Mouse (Mus musculus): ENCODE data around the gene Lingo2. TPM values are rescaled to one million over a fixed set of nuclear protein-coding genes. Genes with fewer than 3 reads are reported as not detected.

The Lingo2 gene
- total RNA-seq (2022) = not detected

DNA sequence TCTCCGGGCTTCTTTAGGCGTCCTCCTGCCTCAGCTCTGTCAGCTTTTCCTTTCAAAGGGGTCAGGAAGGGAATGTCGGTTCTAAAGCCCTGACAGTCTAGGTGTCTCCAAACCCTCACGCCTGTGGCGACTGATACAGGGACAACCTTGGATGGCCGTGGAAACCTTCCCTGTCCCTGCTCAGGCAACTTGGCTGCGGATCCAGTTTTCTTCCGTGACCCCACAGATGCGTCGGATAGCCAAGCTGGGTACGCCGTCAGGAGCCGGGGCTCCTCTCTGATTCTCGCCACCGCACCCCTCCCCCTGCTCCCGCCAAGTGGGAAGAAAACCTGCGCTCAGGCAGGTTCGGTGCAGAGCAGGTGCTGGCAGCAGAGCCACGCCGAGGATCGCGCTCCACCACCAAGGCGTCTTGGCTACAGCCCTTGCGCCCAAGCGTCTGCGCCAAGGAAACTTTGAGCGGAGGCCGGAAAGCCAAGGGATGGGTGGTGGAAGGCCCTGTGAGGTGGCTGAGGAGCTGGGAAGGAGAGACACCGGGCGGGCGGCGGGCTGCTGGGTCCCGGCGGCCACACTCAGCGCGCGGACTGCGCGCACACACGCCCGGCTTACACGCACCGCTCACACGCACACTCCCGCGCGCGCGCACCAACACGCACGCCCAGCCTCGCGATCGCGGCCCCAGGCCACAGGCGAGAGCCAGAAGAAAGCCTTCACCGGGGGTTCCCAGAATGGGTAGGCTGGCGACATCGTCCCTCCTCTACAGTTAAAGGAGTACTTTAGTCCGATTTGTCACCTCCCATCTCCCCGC lies at the start of gene Lingo2:
Gene Lingo2, minus strand, starts transcription at position 598 of the 805 bp plus-strand sequence.
- DNase-seq (ENCODE audit: low spot score in 2 of 2) = no peak

DNA sequence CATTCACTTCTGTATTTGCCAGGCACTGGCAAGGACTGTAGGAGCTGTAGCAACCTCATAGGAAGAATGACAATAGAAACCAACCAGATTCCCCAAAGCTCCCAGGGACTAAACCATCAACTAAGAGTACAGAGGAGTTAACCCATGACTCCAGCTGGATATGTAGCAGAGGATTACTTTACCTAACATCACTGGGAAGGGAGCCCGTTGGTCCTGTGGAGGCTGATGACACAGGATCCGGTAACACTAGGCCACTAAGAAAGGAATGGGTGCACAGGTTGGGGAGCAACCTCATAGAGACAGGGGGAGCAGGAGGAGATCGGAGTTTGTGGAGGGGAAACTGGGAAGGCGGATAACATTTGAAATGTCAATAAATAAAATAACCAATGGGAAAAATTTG lies 21.8 kb upstream of the Lingo2 start:
- DNase-seq (ENCODE audit: low spot score in 2 of 2) = no peak

DNA sequence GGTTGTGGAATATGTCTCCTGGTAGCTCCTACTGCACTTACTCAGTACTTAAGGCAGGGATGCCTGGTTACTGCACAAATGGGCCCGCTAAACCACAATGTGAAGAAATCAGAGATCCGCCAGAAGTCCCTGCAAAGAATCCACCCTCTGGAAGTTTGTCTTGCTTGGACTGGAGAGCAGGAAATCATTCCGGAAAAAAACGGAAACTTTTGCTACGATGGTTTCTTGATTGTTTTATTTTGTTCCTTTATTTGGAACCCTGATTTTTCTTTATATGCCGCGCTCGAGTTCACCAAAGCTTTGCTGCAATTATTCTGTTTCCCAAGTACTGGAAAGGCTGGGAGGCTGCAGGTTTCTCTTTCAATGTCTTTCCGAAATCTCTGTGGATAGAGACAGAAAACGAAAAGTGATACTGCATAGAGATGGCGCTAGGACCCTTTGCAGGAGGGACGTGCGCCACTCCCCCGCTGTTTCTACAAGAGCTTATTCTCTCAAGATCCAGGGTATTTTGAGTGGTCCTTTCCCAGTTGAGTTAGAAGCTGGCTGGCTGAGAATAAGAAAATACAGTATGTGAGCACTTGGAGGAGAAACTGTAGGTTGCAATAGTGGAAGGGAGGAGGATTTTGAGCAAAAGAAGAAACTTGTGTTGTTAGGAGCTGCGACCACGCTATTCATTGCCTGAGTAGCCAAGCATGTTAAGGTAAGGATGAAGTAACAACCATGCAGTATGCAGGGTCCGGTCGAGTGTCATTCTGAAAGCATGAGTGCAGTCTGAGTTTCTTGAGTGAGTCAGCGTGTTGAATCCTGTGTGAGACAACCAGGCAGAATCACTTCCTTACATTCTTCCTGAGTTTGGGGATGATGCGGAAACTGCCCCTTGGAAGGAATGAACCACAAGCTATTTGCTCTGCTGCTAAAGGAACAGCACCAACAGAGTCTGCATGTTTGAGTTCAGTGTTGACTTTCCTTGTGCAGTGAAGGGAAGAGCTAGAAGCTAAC lies 1.2 kb upstream of the Lingo2 start:
- DNase-seq (ENCODE audit: low spot score in 2 of 2) = no peak

DNA sequence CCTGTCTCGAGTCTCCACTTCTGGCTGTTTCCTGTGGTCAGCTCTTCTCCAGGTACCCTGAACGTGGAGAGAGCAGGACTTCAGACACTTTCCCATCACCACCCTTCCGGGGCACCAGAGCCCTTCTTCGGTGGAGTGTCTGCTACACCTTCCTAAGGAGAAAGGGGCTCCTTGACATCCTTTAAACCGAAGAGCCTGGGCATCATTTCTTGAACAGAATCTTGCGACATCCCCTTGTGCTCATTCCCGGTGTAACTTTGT lies 338 bp upstream of the Lingo2 start:
- no peak for DNase-seq (ENCODE audit: low spot score in 2 of 2)

DNA sequence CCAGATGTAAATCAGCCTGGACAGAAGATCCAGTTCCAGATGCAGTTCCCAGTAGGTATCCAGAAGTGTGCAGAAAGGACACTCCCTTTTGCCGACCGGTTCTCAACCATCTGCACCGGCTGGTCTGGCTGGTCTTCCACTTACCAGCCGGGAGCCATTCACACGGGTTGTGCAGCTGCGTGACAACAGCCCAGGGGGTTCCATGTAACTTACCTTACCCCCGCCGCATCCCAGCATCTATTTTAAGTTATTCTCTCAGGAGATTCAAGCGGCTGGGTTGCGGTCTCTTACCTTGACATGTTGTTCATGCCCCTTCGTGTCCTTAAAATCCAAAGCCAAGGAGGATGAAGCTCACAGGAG lies 777 bp downstream of the Lingo2 start:
- DNase-seq (ENCODE audit: low spot score in 2 of 2) = no peak

DNA sequence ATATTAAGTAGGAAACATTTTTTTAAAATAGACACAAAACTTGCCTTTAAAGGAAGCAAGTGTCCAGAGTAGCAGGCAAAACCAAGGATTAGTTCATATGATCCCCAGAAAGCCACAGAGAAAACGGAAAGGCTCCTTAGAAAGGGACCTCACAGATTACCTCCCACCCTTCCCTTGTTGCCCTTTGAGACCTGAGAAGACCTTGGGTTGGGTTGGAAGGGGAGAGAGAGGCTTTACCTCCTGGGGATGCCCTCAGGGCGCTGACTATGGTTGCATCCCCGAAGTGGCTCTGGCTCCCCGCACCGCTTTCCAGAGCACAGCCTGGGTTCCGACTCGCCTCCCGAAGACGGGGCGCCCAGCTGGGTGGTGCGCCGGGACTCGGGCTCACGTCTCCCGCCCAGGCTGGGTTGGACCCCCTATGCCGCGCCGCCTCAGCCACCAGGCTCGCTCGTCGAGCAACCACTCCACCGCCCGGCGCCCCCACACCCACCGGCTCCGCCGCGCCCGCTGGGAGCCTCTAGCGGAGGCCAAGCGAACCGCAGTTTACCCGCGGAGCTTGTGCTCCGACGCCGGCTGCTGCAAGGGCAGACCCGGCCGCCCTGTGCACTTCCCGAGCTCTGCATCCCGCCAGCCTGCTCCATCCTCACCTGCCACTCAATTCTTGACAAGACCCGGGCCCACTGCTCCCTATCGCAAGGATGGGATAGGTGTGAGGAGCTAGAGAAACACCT lies 1.4 kb downstream of the Lingo2 start:
- DNase-seq (ENCODE audit: low spot score in 2 of 2) = no peak

DNA sequence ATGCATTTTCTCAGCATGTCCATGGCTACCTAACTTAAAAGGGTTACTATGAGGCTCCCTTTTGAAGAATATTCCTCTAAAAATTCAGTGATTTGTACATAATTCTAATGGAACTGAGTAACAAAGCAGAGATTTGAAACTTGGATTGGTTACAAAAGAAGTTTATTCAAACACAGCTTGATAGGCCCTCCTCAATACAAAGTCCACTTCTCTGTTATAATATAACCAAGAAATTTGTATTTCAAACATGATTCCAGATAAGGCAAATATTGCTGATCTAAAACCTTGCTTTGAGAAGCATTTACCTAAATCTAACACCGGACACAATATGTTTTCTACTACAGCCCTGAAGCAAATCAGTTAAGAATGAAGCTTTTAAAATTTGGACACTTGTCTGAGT lies 60.7 kb downstream of the Lingo2 start:
- no peak for DNase-seq (ENCODE audit: low spot score in 2 of 2)

DNA sequence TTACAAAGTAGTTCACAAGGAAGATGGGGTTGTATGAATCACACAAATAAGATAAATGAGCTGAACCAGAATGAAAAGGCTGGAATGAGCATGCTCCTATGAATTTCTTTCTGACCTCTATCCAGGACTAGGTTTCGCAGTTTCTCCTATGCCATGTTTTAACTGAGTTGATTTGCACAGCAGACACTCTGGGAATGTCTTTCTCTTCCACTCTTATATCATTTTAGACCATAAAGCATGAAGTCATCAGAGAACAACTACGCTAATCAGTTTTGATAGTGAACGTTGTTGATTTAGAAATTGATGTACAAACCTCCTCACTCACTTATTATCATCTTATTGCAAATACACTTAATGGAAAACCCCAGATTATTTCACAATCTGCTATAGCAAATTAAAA lies 61.2 kb downstream of the Lingo2 start:
- no peak for DNase-seq (ENCODE audit: low spot score in 2 of 2)

DNA sequence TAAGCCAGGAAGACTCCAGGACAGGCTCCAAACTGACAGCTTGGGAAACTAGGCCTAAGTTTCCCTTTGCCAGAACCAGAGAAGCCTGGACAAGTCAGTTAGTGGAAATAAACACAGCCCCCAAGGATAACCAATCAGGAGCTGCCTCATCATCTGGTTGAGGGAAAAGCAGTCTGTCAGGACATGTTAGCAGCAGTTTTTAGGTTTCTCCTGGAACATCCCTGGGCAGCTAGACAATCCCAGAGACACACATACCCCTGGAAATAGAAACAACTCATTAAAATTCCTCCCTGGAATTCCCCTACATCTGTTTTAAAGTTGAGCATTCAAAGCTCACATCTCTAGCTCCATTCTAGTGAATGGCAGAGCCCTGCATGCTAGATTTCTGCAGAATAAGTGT lies 76.8 kb downstream of the Lingo2 start:
- DNase-seq (ENCODE audit: low spot score in 2 of 2) = no peak

DNA sequence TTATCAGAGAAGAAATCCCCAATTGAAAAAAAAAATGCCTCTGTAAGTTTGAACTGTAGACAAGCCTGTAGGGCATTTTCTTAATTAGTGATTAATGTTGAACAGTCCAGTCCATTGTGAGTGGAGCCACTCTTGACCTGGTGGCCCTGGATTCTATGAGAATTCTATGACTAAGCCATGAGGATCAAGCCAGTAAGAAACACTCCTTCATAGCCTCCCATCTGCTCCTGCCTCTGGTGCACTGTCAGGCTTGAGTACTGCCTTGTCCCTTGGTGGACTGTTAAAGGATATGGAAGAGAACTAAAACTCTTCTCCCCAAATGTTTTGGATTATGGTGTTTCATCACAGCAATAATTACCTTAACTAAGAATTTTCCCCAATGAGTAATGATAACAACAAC lies 126.6 kb downstream of the Lingo2 start:
- DNase-seq (ENCODE audit: low spot score in 2 of 2) = no peak

DNA sequence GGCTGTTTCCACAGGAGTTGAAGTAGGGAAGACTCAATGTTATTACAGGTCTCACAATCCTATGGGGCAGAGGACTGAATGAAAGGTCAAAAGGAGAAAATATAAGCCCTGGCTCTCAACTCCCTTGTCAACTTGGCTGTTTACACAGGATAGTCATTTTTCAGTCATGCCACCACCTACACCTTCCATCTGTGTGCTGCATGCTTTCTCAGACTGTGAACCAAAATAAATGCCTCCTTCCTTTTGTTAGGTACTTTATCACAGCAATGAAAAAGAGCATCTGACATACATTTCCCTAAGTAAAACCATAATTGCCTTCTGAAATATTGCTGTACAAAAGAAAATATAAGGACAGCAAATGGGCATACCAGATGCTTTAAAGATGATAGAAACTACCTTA lies 129.6 kb downstream of the Lingo2 start:
- no peak for DNase-seq (ENCODE audit: low spot score in 2 of 2)

DNA sequence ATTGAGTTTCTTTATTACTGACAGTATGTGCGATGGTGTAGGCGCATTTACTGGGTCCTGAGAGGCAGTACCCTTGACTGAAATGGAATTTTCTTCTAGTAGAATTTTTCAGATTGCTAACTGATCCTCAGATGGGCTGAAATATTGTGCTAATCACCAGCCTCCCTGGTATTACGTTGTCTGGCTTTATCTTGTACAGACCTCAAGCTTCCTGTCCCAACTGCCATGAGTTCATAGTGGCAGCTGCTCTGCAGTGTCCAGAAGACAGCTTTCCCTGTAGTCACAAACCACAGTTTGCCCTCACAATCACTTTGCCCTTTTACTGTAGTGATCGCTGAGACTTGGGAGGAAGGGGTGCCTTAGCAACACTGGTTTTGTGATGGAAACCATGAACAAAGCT lies 176.5 kb downstream of the Lingo2 start:
- no peak for DNase-seq (ENCODE audit: low spot score in 2 of 2)

DNA sequence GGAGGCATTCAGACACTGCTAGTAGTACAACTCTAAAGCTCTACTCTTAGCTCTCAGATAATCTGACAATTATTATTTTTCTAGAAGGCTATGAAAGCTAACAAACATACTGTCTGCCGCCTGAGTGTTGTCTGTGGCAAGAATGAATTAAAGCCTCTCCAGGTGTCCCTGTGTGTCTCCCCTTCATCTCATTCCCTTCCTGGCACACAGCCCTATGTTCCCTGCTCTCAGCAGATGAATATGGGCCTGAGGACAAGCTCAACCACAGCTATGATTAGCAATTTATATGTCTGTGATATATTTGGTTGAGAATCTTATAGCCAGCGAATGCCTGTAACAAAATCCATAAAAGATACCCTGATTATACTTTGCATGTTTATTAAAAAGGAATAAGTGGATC lies 220.9 kb downstream of the Lingo2 start:
- DNase-seq (ENCODE audit: low spot score in 2 of 2) = no peak

DNA sequence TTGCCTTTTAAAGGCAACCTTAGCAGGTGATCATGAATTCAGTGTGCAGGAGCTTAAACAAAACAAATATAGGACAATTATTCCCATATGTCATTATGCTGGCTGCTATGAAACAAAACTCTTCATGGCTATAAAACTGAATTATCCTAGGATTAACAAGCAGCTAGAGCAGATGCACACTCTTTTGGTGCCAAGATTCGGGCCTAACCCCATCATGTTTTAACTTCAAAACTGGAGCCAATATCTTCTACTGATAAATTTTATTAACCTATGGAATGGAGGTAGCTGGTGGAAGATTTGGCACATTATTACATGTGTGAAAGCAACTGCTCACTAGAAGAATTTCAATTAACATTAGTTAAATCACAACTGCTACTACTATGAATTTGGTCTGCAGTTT lies 235.1 kb downstream of the Lingo2 start:
- no peak for DNase-seq (ENCODE audit: low spot score in 2 of 2)

DNA sequence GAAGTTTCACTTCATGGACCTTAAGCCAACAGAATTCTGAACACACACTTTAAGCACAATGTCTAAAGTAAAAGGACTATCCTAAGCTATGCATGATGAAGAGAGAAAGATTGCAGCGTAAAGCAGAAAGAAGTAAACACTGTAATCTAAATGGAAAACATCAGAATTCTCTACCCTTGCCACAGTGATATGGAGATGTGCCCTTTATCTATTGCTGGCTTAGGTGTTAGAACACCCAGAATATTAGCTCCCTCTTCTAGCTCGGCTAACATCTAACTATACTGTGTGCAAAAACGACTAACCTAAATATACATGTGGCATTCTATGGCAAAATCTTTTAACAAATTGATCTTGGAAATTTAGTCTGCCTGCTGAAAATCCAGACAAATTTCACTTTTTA lies 252.7 kb downstream of the Lingo2 start:
- no peak for DNase-seq (ENCODE audit: low spot score in 2 of 2)

DNA sequence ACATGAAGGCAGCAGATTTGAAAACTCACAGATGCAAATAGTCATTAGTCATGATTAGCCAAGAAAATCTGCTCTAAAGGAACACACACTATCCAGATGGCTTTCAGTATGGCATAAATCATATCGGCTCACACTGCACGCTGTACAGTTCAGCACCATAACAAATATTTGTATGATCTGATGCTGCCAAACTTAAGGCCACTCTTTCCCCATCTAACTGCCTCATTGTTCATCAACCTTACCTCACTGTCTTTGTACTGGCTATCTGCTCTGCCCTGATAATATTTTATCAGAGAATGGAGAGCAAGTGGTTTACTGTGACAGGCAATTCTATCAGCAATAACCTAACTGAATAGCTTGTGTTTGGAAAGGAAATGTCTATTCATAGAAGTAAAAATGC lies 254.7 kb downstream of the Lingo2 start:
- no peak for DNase-seq (ENCODE audit: low spot score in 2 of 2)

DNA sequence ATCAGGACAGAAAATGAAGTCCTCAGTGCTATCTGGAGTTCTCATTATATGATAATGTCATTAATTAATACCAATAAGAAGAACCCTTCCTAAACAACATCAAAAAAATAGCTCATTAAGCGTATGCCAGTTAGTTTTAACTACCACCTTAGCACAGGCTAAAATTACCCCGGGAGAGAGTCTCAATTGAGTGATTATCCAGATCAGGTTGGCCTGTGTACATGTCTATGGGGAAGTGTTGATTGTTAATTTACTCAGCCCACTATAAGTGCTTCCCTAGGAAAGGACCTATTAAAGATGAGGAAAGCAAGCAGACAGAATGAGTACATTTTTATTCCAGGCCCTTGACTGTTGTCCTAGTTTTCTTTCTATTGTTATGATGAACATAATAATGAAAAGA lies 291.6 kb downstream of the Lingo2 start:
- no peak for DNase-seq (ENCODE audit: low spot score in 2 of 2)

DNA sequence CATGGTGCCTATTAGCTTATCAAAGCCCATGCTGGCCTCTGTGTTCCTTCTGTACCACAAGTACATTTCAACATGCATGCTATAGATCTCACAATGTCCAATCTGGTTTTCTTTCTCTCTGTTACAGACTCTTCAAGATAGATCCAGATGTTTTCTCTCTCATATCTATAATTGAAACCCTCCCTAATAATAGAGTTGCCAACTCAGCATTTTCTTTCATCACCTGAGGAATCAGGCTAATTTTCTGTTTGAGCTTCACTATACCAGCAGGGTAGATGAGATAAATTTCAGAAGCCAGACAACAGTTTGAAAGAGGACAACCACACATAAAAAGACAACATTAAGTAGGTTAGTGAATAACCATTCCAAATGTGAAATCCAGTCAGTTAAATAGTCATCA lies 303.8 kb downstream of the Lingo2 start:
- DNase-seq (ENCODE audit: low spot score in 2 of 2) = no peak

DNA sequence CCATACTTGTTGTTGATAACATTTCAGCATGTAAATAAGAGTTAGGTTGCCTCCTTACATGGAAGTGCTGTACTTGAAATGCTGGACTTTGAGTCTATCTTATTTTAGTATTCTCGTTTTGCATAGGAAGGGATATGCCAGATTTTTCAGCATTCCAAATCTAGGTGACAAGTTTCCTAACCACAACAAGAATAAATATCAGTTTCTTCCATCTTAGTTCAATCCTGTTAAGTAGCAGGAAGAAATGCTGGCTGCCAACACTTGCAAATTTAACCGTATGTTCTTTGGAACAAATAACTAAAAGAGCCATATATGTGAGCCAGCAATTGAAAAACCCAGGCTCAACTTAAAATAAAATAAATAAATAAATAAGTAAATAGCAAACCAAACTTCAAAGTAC lies 315.9 kb downstream of the Lingo2 start:
- DNase-seq (ENCODE audit: low spot score in 2 of 2) = no peak

DNA sequence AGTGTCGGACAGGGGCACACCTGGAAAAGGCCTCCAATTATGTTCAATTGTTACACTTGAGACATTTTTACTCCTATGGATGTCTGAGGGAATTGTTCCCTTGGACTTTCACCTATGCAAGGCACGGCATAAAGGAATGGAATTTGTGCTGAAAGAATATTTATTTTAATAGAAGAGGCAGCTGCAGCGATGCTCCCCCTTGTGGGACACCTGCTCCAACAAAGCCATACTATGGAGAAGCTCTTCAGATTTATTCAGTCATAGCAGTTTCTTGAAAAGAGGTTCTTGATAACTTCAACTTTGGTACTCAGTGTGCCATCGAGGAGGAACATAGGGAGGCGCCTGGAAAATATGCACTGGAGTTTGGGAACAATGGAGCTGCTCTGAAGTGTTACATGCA lies 374.7 kb downstream of the Lingo2 start:
- DNase-seq (ENCODE audit: low spot score in 2 of 2) = no peak

DNA sequence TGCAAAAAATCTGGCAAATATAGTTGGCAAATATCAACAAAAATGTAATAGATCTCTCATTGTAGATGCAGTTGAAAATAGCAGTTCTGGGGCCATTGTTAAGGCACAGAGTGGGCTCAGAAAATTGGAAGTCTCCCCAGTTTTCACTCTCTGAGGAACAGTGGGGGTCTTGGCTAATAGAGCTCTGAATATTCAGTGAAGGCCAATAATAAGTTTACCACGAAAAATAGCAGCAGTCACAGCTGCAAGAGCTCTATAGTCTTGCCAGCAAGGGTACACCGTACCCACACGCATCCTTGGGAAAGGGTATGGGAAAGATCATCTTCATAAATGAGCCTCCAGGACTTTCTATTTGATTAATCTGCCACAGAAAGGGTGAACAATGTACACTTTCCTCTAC lies 375.3 kb downstream of the Lingo2 start:
- no peak for DNase-seq (ENCODE audit: low spot score in 2 of 2)

DNA sequence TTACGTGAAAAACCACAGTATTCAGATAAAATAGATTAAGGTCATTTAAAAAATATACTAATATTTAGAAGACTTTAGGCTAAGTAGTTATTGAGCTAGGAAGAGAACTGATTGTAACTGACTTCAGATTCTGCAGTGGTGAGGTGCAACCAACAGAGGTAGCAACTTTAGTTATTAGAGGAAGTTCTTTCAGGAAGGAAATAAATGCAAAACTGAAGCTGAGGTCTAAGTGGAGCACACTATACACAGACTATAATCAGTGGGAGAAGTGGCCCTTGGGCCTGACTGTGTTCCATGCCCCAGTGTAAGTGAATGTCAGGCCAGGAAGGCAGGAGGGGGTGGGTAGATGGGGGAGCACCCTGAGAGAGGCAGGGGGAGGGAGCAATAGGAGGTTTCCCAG lies 385.0 kb downstream of the Lingo2 start:
- no peak for DNase-seq (ENCODE audit: low spot score in 2 of 2)

Measured in gastrocnemius, adult 8-10 months (tissue).